Comparison of ENCODE assay signal across 14 mouse cellular contexts in the genomic region with DNA sequence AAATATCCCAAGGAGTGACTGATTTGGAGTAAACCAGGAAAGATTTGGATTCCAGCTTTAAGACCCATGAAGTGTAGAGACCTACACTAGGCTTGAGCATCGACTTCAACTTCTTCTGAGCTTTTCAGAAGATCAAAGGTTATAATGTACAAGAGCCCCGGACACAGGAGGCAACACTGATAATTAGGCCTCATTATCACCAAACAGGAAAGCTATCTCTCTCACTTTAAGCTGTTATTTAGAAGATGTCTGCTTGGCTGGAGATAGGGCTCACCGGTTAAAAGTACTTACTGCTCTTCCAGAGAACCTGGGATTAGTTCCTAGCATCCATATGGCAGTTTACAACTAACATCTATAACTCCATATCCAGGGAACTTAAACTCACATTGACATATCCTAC. TPM values are rescaled to one million over a fixed set of nuclear protein-coding genes. Genes with fewer than 3 reads are reported as not detected.
DNase-seq lines count a peak whose midpoint lies in the region; ATAC-seq and TF ChIP-seq lines count a peak whose summit lies in the region.
"Had no signal": no experiment of that assay in that cellular context is flagged by ENCODE, and none has a peak within 500 bp of the region (broad histone marks: within the 10 kb centered on the region; RNA-seq: fewer than 3 reads in every experiment).

No protein-coding gene starts in this region.

- H3K4me3 ChIP-seq in MEL (ENCODE audit: control insufficient read depth in 1 of 2, insufficient read depth in 1 of 2, low read depth in 2 of 2, low read length in 2 of 2) = no peak overlapping the region
- no peak overlapping the region for H3K4me3 ChIP-seq in liver, embryonic 15.5 days (replicated peaks)
- H3K4me3 ChIP-seq: forebrain, embryonic 15.5 days; hindbrain, embryonic 13.5 days had no signal

- no peaks in the 10 kb centered on the region for H3K9me3 ChIP-seq in MEL (replicated peaks; ENCODE audit: insufficient read depth, low read length)
- no peaks in the 10 kb centered on the region for H3K9me3 ChIP-seq in liver, embryonic 15.5 days (replicated peaks)
- H3K9me3 ChIP-seq: forebrain, embryonic 15.5 days; hindbrain, embryonic 13.5 days had no signal

- TF ChIP-seq RAD21 in MEL (IDR thresholded peaks at IDR 0.05; ENCODE audit: low read depth, low read length) = no peak

- peak; percentile 57 for ATAC-seq in liver, embryonic 15.5 days (ENCODE audit: insufficient read depth)
- peak; percentile 28 for ATAC-seq in megakaryocyte-erythroid progenitor cell, adult 5-6 weeks (replicated peaks; ENCODE audit: low FRiP score, low TSS enrichment, poor library complexity, severe bottlenecking)
- ATAC-seq: forebrain, embryonic 15.5 days; hindbrain, postnatal 0 days had no signal

- H3K9ac ChIP-seq in MEL (ENCODE audit: control insufficient read depth, low read depth, low read length, poor library complexity, severe bottlenecking) = no peak overlapping the region
- no peak overlapping the region for H3K9ac ChIP-seq in liver, embryonic 15.5 days
- H3K9ac ChIP-seq: forebrain, embryonic 15.5 days; hindbrain, embryonic 13.5 days had no signal

- TF ChIP-seq EP300 in MEL (IDR thresholded peaks at IDR 0.05; ENCODE audit: low read depth in 1 of 2, low read length in 2 of 2) = peak; percentile 33 to 76

- peak; percentile 11 for DNase-seq in MEL (ENCODE audit: low read depth, low spot score)
- peak; percentile 22 for DNase-seq in c-Kit-positive CD71-positive TER-119-positive erythroid progenitor cells, embryonic 14.5 days (ENCODE audit: low spot score)
- no peak for DNase-seq in urinary bladder, adult 18-20 months (ENCODE audit: low spot score in 2 of 2)
- no peak for DNase-seq in adrenal gland, adult 2 months
- DNase-seq: cerebellum, adult 18-20 months; cerebellum, adult 9-11 months; cerebellum, postnatal 36 days; gastrocnemius, postnatal 36 days; heart, postnatal 10 days had no signal

- H3K4me2 ChIP-seq in liver, embryonic 15.5 days = no peak overlapping the region
- H3K4me2 ChIP-seq: forebrain, embryonic 15.5 days; hindbrain, embryonic 13.5 days had no signal

- no peaks in the 10 kb centered on the region for H3K27me3 ChIP-seq in MEL (ENCODE audit: control insufficient read depth in 1 of 2, insufficient read depth in 2 of 2, low read length in 2 of 2)
- H3K27me3 ChIP-seq in liver, embryonic 15.5 days = no peaks in the 10 kb centered on the region
- H3K27me3 ChIP-seq: forebrain, embryonic 15.5 days; hindbrain, embryonic 13.5 days had no signal

- H3K36me3 ChIP-seq in MEL (ENCODE audit: control insufficient read depth in 1 of 2, insufficient read depth in 2 of 2, low read length in 2 of 2) = peaks cover 0 to 14% of the 10 kb centered on the region in 2 experiments; a peak in 2 of 4 replicates
- H3K36me3 ChIP-seq in liver, embryonic 15.5 days (replicated peaks) = no peaks in the 10 kb centered on the region
- H3K36me3 ChIP-seq: forebrain, embryonic 15.5 days; hindbrain, embryonic 13.5 days had no signal

- H3K4me1 ChIP-seq in MEL (ENCODE audit: control insufficient read depth in 1 of 2, insufficient read depth in 2 of 2, low read length in 2 of 2) = peaks cover 10 to 20% of the 10 kb centered on the region in 2 experiments
- H3K4me1 ChIP-seq in liver, embryonic 15.5 days (replicated peaks) = peaks cover 36% of the 10 kb centered on the region

- no peak for TF ChIP-seq CTCF in MEL (IDR thresholded peaks at IDR 0.05 in 2 of 3, conservative IDR thresholded peaks at IDR 0.05 in 1 of 3; ENCODE audit: control insufficient read depth in 1 of 3, insufficient read depth in 1 of 3, low read depth in 2 of 3, low read length in 3 of 3, poor library complexity in 1 of 3, severe bottlenecking in 1 of 3)

- 12% methylated on average over 3 of the region's 3 CpGs for WGBS in liver, embryonic 15.5 days (ENCODE audit: insufficient replicate concordance)

- no peak for TF ChIP-seq POLR2A in MEL (IDR thresholded peaks at IDR 0.05; ENCODE audit: control insufficient read depth in 1 of 2, insufficient read depth in 1 of 2, low read depth in 1 of 2, low read length in 2 of 2, poor library complexity in 1 of 2)

- H3K27ac ChIP-seq in MEL (ENCODE audit: control insufficient read depth, low read depth, low read length) = peak overlapping the region; percentile 91
- H3K27ac ChIP-seq in liver, embryonic 15.5 days (replicated peaks) = no peak overlapping the region
- H3K27ac ChIP-seq: forebrain, embryonic 15.5 days; hindbrain, embryonic 13.5 days; hindbrain, postnatal 0 days had no signal

- no peaks in the 10 kb centered on the region for H3K79me2 ChIP-seq in MEL (ENCODE audit: control insufficient read depth, insufficient read depth, low read length, poor library complexity)

TF ChIP-seq in MEL, 35 proteins besides CTCF, POLR2A, EP300 and RAD21:
- peak; percentile 74 for TF ChIP-seq TCF12 (IDR thresholded peaks at IDR 0.05; ENCODE audit: low read depth, low read length)
- TF ChIP-seq JUND (IDR thresholded peaks at IDR 0.05; ENCODE audit: low read depth, low read length) = no peak
- TF ChIP-seq ZKSCAN1 (IDR thresholded peaks at IDR 0.05; ENCODE audit: low read depth, low read length) = no peak
- TF ChIP-seq GATA1 (IDR thresholded peaks at IDR 0.05; ENCODE audit: low read depth, low read length) = peak; percentile 33; the same call in 1 of the 2 replicates
TF ChIP-seq in MEL: peak in this region for 2.

RNA-seq across cellular contexts. Expression of gene Mpped2, which starts 39.1 kb away (rescaled TPM):
- total RNA-seq in MEL (2012; rRNA removed) = 0.04 and 0.23 TPM in 2 replicates
- under 1 TPM in 1 of 2 experiments, not detected in 1; 0.10 TPM for polyA plus RNA-seq in MEL (2012; ENCODE audit: insufficient read depth in 1 of 2, insufficient read length in 2 of 2, low read depth in 1 of 2, low replicate concordance in 2 of 2, missing spikeins in 1 of 2)
- polyA plus RNA-seq in liver, embryonic 15.5 days (2015; fragmentation: Nextera tagmentation; extraction: Ambion mirVana) = 2.1 and 2.9 TPM in 2 replicates
- 1.9 and 17.1 TPM in 2 replicates for total RNA-seq in megakaryocyte-erythroid progenitor cell, adult 5-6 weeks (2014; fragmentation: Nextera tagmentation)
- 0.57 TPM in 1 of 2 replicates, not detected in the other for total RNA-seq in megakaryocyte-erythroid progenitor cell, adult 5-6 weeks (2017)
- 10 to 100 TPM; 28.3 to 29.9 TPM for total RNA-seq in adrenal gland, adult 2 months (2021)
- 20.6 and 23.0 TPM in 2 replicates for polyA plus RNA-seq in adrenal gland, adult 2 months (2012; rRNA removed)

Comparison
In these comparisons a context has a peak if more than half of its experiments do, and no peak if none do; other contexts are left out.
1. DNase-seq: peak in MEL (single experiment) and c-Kit-positive CD71-positive TER-119-positive erythroid progenitor cells, embryonic 14.5 days (single experiment); none in urinary bladder, adult 18-20 months (0 of 2) and adrenal gland, adult 2 months (single experiment).